Mouse (Mus musculus): ENCODE results near the gene Dnajb5. TPM values are rescaled to one million over a fixed set of nuclear protein-coding genes. Genes with fewer than 3 reads are reported as not detected.

Gene Dnajb5
- total RNA-seq, 2 experiments from 2014 or later = 192 to 205 TPM

- no peak for DNase-seq (ENCODE audit: low spot score in 2 of 2)
Measured at GRCm38 (mm10) chr4:42943341-42943740, 6.3 kb upstream of the Dnajb5 start.

GRCm38 (mm10) chr4:42944185-42944584 is 5.4 kb upstream of the Dnajb5 start:
- DNase-seq (ENCODE audit: low spot score in 2 of 2) = no peak

- no peak for DNase-seq (ENCODE audit: low spot score in 2 of 2)
Measured at GRCm38 (mm10) chr4:42945043-42945442, 4.6 kb upstream of the Dnajb5 start.

GRCm38 (mm10) chr4:42945445-42945844 is 4.2 kb upstream of the Dnajb5 start:
- no peak for DNase-seq (ENCODE audit: low spot score in 2 of 2)

- peak; percentile 78 to 80 for DNase-seq (ENCODE audit: low spot score in 2 of 2)
Measured at GRCm38 (mm10) chr4:42945952-42946351, 3.7 kb upstream of the Dnajb5 start.

GRCm38 (mm10) chr4:42946733-42947290 is 2.8 kb upstream of the Dnajb5 start:
- peak; percentile 89 to 90 for DNase-seq (ENCODE audit: low spot score in 2 of 2)

- peak; percentile 25 to 58 for DNase-seq (ENCODE audit: low spot score in 2 of 2)
Measured at GRCm38 (mm10) chr4:42948527-42948926, 1.1 kb upstream of the Dnajb5 start.

- no peak for DNase-seq (ENCODE audit: low spot score in 2 of 2)
Measured at GRCm38 (mm10) chr4:42949051-42949675, 451 bp upstream of the Dnajb5 start.

GRCm38 (mm10) chr4:42950065-42950558 is 498 bp downstream of the Dnajb5 start:
- DNase-seq (ENCODE audit: low spot score in 2 of 2) = peak; percentile 82 to 90

- DNase-seq (ENCODE audit: low spot score in 2 of 2) = peak in 1 of 2 experiments; percentile 33
Measured at GRCm38 (mm10) chr4:42951206-42952195, 1.9 kb downstream of the Dnajb5 start.

GRCm38 (mm10) chr4:42952563-42952962 is 2.9 kb downstream of the Dnajb5 start:
- peak in 1 of 2 experiments; percentile 26 for DNase-seq (ENCODE audit: low spot score in 2 of 2)

- peak; percentile 44 to 52 for DNase-seq (ENCODE audit: low spot score in 2 of 2)
Measured at GRCm38 (mm10) chr4:42953435-42954094, 4.0 kb downstream of the Dnajb5 start.

GRCm38 (mm10) chr4:42954297-42954696 is 4.7 kb downstream of the Dnajb5 start:
- peak; percentile 88 to 90 for DNase-seq (ENCODE audit: low spot score in 2 of 2)

GRCm38 (mm10) chr4:42955200-42955599 is 5.6 kb downstream of the Dnajb5 start:
- DNase-seq (ENCODE audit: low spot score in 2 of 2) = peak; percentile 8 to 24

GRCm38 (mm10) chr4:42956581-42956980 is 7.0 kb downstream of the Dnajb5 start:
- DNase-seq (ENCODE audit: low spot score in 2 of 2) = peak; percentile 6 to 19

GRCm38 (mm10) chr4:42957306-42957705 is 7.7 kb downstream of the Dnajb5 start:
- peak; percentile 3 to 11 for DNase-seq (ENCODE audit: low spot score in 2 of 2)

GRCm38 (mm10) chr4:42957979-42958378 is 8.4 kb downstream of the Dnajb5 start:
- DNase-seq (ENCODE audit: low spot score in 2 of 2) = peak in 1 of 2 experiments; percentile 10

GRCm38 (mm10) chr4:42958942-42959341 is 9.3 kb downstream of the Dnajb5 start:
- DNase-seq (ENCODE audit: low spot score in 2 of 2) = peak; percentile 5 to 13

- DNase-seq (ENCODE audit: low spot score in 2 of 2) = peak; percentile 12 to 29
Measured at GRCm38 (mm10) chr4:42959382-42959781, 9.8 kb downstream of the Dnajb5 start.

GRCm38 (mm10) chr4:42961592-42961991 is 12.0 kb downstream of the Dnajb5 start:
- peak; percentile 69 to 75 for DNase-seq (ENCODE audit: low spot score in 2 of 2)

- DNase-seq (ENCODE audit: low spot score in 2 of 2) = no peak
Measured at GRCm38 (mm10) chr4:42963480-42963879, 13.9 kb downstream of the Dnajb5 start.

All from layer of hippocampus, postnatal 10 days (tissue).